20 mouse cellular contexts compared by ENCODE assay signal in genomic region chr9:81726542-81726941, GRCm38 (mm10).
A peak's percentile ranks its signal among the peaks of the same experiment; 100 is the strongest.
DNase-seq lines count a peak whose midpoint lies in the region; ATAC-seq and TF ChIP-seq lines count a peak whose summit lies in the region.
"Had no signal": no experiment of that assay in that cellular context is flagged by ENCODE, and none has a peak within 500 bp of the region (broad histone marks: within the 10 kb centered on the region; RNA-seq: fewer than 3 reads in every experiment).

No protein-coding gene starts in this region.

- peak; percentile 67; the same call in 1 of the 2 replicates for ATAC-seq in embryonic facial prominence, embryonic 14.5 days (ENCODE audit: low read depth)
- ATAC-seq in kidney, embryonic 14.5 days (ENCODE audit: low FRiP score, low TSS enrichment): no peak
- no peak for ATAC-seq in Patski
- ATAC-seq in kidney, embryonic 16.5 days (ENCODE audit: low FRiP score, low TSS enrichment): peak; percentile 35; the same call in 1 of the 2 replicates
- ATAC-seq in intestine, embryonic 15.5 days: no peak
- ATAC-seq: activated CD4-positive, CD25-positive, alpha-beta regulatory T cell, adult 4 months; intestine, embryonic 16.5 days had no signal

- DNase-seq in embryonic facial prominence, embryonic 14.5 days (ENCODE audit: low spot score): peak; percentile 33
- DNase-seq in embryonic facial prominence, embryonic 10.5 days (ENCODE audit: low spot score): no peak
- peak; percentile 15 for DNase-seq in kidney, adult 18-20 months
- DNase-seq in Patski (ENCODE audit: low read depth, low spot score): peak; percentile 4
- DNase-seq in heart, adult 9 months (ENCODE audit: low spot score in 2 of 2): no peak
- DNase-seq: cerebellum, postnatal 36 days; gastrocnemius, postnatal 25 days; heart, postnatal 36 days; layer of hippocampus, adult 9-11 months; lung, adult 18-20 months; right cerebral cortex, adult 18-20 months; thymus, postnatal 25 days had no signal

- no peaks in the 10 kb centered on the region for H3K27me3 ChIP-seq in embryonic facial prominence, embryonic 14.5 days (replicated peaks; ENCODE audit: control insufficient read depth, insufficient read depth, low read length)
- H3K27me3 ChIP-seq in embryonic facial prominence, embryonic 10.5 days (replicated peaks; ENCODE audit: low read depth, poor library complexity, severe bottlenecking): no peaks in the 10 kb centered on the region
- H3K27me3 ChIP-seq in kidney, embryonic 14.5 days (ENCODE audit: control insufficient read depth, insufficient read depth, low read length): no peaks in the 10 kb centered on the region
- no peaks in the 10 kb centered on the region for H3K27me3 ChIP-seq in Patski
- H3K27me3 ChIP-seq in kidney, embryonic 16.5 days (ENCODE audit: insufficient read depth, low read length): no peaks in the 10 kb centered on the region
- H3K27me3 ChIP-seq in intestine, embryonic 15.5 days (replicated peaks): no peaks in the 10 kb centered on the region
- H3K27me3 ChIP-seq: embryonic facial prominence, embryonic 13.5 days; limb, embryonic 15.5 days had no signal

- CTCF ChIA-PET in Patski (lab: Charles Lee): no interaction called here

- no peaks in the 10 kb centered on the region for H3K36me3 ChIP-seq in embryonic facial prominence, embryonic 14.5 days (ENCODE audit: control insufficient read depth, insufficient read depth, low read length)
- H3K36me3 ChIP-seq in embryonic facial prominence, embryonic 10.5 days (replicated peaks): no peaks in the 10 kb centered on the region
- no peaks in the 10 kb centered on the region for H3K36me3 ChIP-seq in kidney, embryonic 14.5 days (ENCODE audit: control insufficient read depth, insufficient read depth, low read length)
- H3K36me3 ChIP-seq in kidney, embryonic 16.5 days (ENCODE audit: insufficient read depth, low read length): no peaks in the 10 kb centered on the region
- no peaks in the 10 kb centered on the region for H3K36me3 ChIP-seq in intestine, embryonic 15.5 days
- H3K36me3 ChIP-seq: embryonic facial prominence, embryonic 13.5 days; limb, embryonic 15.5 days had no signal

- H3K9ac ChIP-seq in embryonic facial prominence, embryonic 14.5 days (ENCODE audit: low read depth, low read length): no peak overlapping the region
- no peak overlapping the region for H3K9ac ChIP-seq in kidney, embryonic 14.5 days (ENCODE audit: low read depth, low read length)
- no peak overlapping the region for H3K9ac ChIP-seq in kidney, embryonic 16.5 days (replicated peaks; ENCODE audit: low read length)
- H3K9ac ChIP-seq in intestine, embryonic 15.5 days: no peak overlapping the region
- H3K9ac ChIP-seq: embryonic facial prominence, embryonic 13.5 days; limb, embryonic 15.5 days had no signal

- H3K27ac ChIP-seq in embryonic facial prominence, embryonic 14.5 days (replicated peaks; ENCODE audit: low read depth, low read length): no peak overlapping the region
- H3K27ac ChIP-seq in embryonic facial prominence, embryonic 10.5 days (replicated peaks): no peak overlapping the region
- no peak overlapping the region for H3K27ac ChIP-seq in kidney, embryonic 14.5 days (ENCODE audit: low read depth, low read length)
- no peak overlapping the region for H3K27ac ChIP-seq in kidney, embryonic 16.5 days (ENCODE audit: low read length)
- no peak overlapping the region for H3K27ac ChIP-seq in intestine, embryonic 15.5 days
- H3K27ac ChIP-seq: embryonic facial prominence, embryonic 13.5 days; limb, embryonic 15.5 days had no signal

- no peaks in the 10 kb centered on the region for H3K9me3 ChIP-seq in embryonic facial prominence, embryonic 14.5 days (ENCODE audit: control insufficient read depth, low read length)
- no peaks in the 10 kb centered on the region for H3K9me3 ChIP-seq in embryonic facial prominence, embryonic 10.5 days
- no peaks in the 10 kb centered on the region for H3K9me3 ChIP-seq in kidney, embryonic 14.5 days (ENCODE audit: control insufficient read depth, low read length)
- H3K9me3 ChIP-seq in kidney, embryonic 16.5 days (ENCODE audit: low read length): no peaks in the 10 kb centered on the region
- no peaks in the 10 kb centered on the region for H3K9me3 ChIP-seq in intestine, embryonic 15.5 days
- H3K9me3 ChIP-seq: embryonic facial prominence, embryonic 13.5 days; limb, embryonic 15.5 days had no signal

- POLR2A ChIA-PET in Patski (lab: Charles Lee): no interaction called here

- H3K4me2 ChIP-seq in embryonic facial prominence, embryonic 14.5 days (ENCODE audit: low read depth, low read length): no peak overlapping the region
- H3K4me2 ChIP-seq in kidney, embryonic 14.5 days (replicated peaks; ENCODE audit: low read depth, low read length): no peak overlapping the region
- H3K4me2 ChIP-seq in kidney, embryonic 16.5 days (replicated peaks; ENCODE audit: low read depth, low read length): no peak overlapping the region
- H3K4me2 ChIP-seq in intestine, embryonic 15.5 days (replicated peaks): no peak overlapping the region
- H3K4me2 ChIP-seq: embryonic facial prominence, embryonic 13.5 days; heart, embryonic 11.5 days; limb, embryonic 15.5 days had no signal

- TF ChIP-seq CTCF in Patski (IDR thresholded peaks at IDR 0.05): no peak

- no peaks in the 10 kb centered on the region for H3K4me1 ChIP-seq in embryonic facial prominence, embryonic 14.5 days (ENCODE audit: control insufficient read depth, insufficient read depth, low read length)
- H3K4me1 ChIP-seq in embryonic facial prominence, embryonic 10.5 days: no peaks in the 10 kb centered on the region
- no peaks in the 10 kb centered on the region for H3K4me1 ChIP-seq in kidney, embryonic 14.5 days (ENCODE audit: control insufficient read depth, insufficient read depth, low read length)
- no peaks in the 10 kb centered on the region for H3K4me1 ChIP-seq in kidney, embryonic 16.5 days (ENCODE audit: insufficient read depth, low read length)
- H3K4me1 ChIP-seq in intestine, embryonic 15.5 days (replicated peaks): no peaks in the 10 kb centered on the region
- H3K4me1 ChIP-seq: embryonic facial prominence, embryonic 13.5 days; limb, embryonic 15.5 days had no signal

- H3K4me3 ChIP-seq in embryonic facial prominence, embryonic 14.5 days (ENCODE audit: low read depth, low read length): no peak overlapping the region
- H3K4me3 ChIP-seq in embryonic facial prominence, embryonic 10.5 days: no peak overlapping the region
- H3K4me3 ChIP-seq in kidney, embryonic 14.5 days (ENCODE audit: low read length): no peak overlapping the region
- H3K4me3 ChIP-seq in kidney, embryonic 16.5 days (ENCODE audit: low read length): no peak overlapping the region
- no peak overlapping the region for H3K4me3 ChIP-seq in intestine, embryonic 15.5 days (replicated peaks)
- H3K4me3 ChIP-seq: embryonic facial prominence, embryonic 13.5 days; limb, embryonic 15.5 days had no signal

- in situ Hi-C loops in Patski (cut with MboI; ENCODE audit: low pct_unique_long_range_greater_than_20kb): no loop called here

Comparison
In these comparisons a context has a peak if more than half of its experiments do, and no peak if none do; other contexts are left out.
1. ATAC-seq: peak in embryonic facial prominence, embryonic 14.5 days (single experiment) and kidney, embryonic 16.5 days (single experiment); none in kidney, embryonic 14.5 days (single experiment), Patski (single experiment) and intestine, embryonic 15.5 days (single experiment).
2. DNase-seq: peak in embryonic facial prominence, embryonic 14.5 days (single experiment), kidney, adult 18-20 months (single experiment) and Patski (single experiment); none in embryonic facial prominence, embryonic 10.5 days (single experiment) and heart, adult 9 months (0 of 2).